Mouse (Mus musculus) CH12.LX (cell line): Measurements from ENCODE around the gene Xlr3b. TPM values are rescaled to one million over a fixed set of nuclear protein-coding genes. Genes with fewer than 3 reads are reported as not detected.
"Not testable (repeated sequence)": the region's sequence is repeated elsewhere in the genome, so short reads cannot be mapped to it uniquely, and the experiment has no call there.

Source experiments
- DNase-seq: peaks from one replicate; pipeline ENCODE4 v3.0.0-alpha.2; 2013; ENCODE audit errors: extremely low read depth
- H3K27ac ChIP-seq: 2 replicates; pipeline ENCODE4 v1.5.1; 2012; ENCODE audit warnings: low read depth, mild to moderate bottlenecking, control low read depth, moderate library complexity; ENCODE audit not compliant: insufficient read depth
- H3K27me3 ChIP-seq: replicated peaks from 2 replicates; pipeline ENCODE3; 2012; ENCODE audit warnings: inconsistent platforms
- H3K36me3 ChIP-seq, 2 experiments: replicated peaks in 1 of 2; 2 replicates each; pipeline versions ENCODE3 to v1.6.1; 2012; ENCODE audit warnings: inconsistent platforms in 1 of 2, low read length in 1 of 2, mild to moderate bottlenecking in 1 of 2, mixed read lengths in 1 of 2, moderate library complexity in 1 of 2; ENCODE audit not compliant: control insufficient read depth in 1 of 2, insufficient read depth in 1 of 2
- H3K4me1 ChIP-seq, 2 experiments: 2 replicates each; pipeline ENCODE4 v1.6.1; 2012; ENCODE audit warnings: inconsistent platforms in 1 of 2, moderate library complexity in 1 of 2; ENCODE audit not compliant: insufficient read depth in 2 of 2, control insufficient read depth in 1 of 2
- H3K4me2 ChIP-seq: 2 replicates; pipeline ENCODE4 v1.6.1; 2012; ENCODE audit warnings: low read depth, mild to moderate bottlenecking, control low read depth; ENCODE audit not compliant: poor library complexity, insufficient read depth, severe bottlenecking
- H3K4me3 ChIP-seq, 3 experiments: fragments of 150-350 bp in 1 of 3; sonication (generic) in 1 of 3; replicated peaks in 1 of 3; 2 replicates each; pipeline versions ENCODE3 to v1.5.1; 2011 to 2012; ENCODE audit warnings: low read depth in 2 of 3, low read length in 2 of 3, mild to moderate bottlenecking in 2 of 3, moderate library complexity in 2 of 3, control low read depth in 1 of 3, improper control_type of control experiment in 1 of 3, inconsistent platforms in 1 of 3, mixed read lengths in 1 of 3; ENCODE audit not compliant: poor library complexity in 1 of 3
- H3K79me2 ChIP-seq: replicated peaks from 2 replicates; pipeline ENCODE4 v1.6.1; 2012; ENCODE audit warnings: mild to moderate bottlenecking, moderate library complexity; ENCODE audit not compliant: control insufficient read depth, poor library complexity, insufficient read depth, severe bottlenecking; ENCODE audit errors: extremely low read depth
- H3K9ac ChIP-seq: 2 replicates; pipeline ENCODE4 v1.6.1; 2012; ENCODE audit warnings: low read depth, mild to moderate bottlenecking, control low read depth, moderate library complexity; ENCODE audit not compliant: insufficient read depth
- H3K9me3 ChIP-seq: replicated peaks from 2 replicates; pipeline ENCODE3; 2012; ENCODE audit warnings: low read length, inconsistent platforms, mixed read lengths
- BHLHE40 ChIP-seq: IDR thresholded peaks from 2 replicates; pipeline ENCODE4 v1.6.1; 2011; ENCODE audit warnings: mild to moderate bottlenecking, low read depth, low read length, improper control_type of control experiment
- CHD2 ChIP-seq: IDR thresholded peaks from 2 replicates; pipeline ENCODE4 v1.6.1; 2011; ENCODE audit warnings: low read length, improper control_type of control experiment
- ELF1 ChIP-seq: IDR thresholded peaks from 2 replicates; pipeline ENCODE4 v1.6.1; 2014; ENCODE audit warnings: low read depth, mild to moderate bottlenecking, inconsistent platforms, low read length, improper control_type of control experiment
- EP300 ChIP-seq: IDR thresholded peaks from 2 replicates; pipeline ENCODE4 v1.6.1; 2011; ENCODE audit warnings: low read length, improper control_type of control experiment
- HCFC1 ChIP-seq: IDR thresholded peaks from 2 replicates; pipeline ENCODE4 v1.6.1; 2012; ENCODE audit warnings: low read depth, mild to moderate bottlenecking, inconsistent platforms, low read length, improper control_type of control experiment
- IRF4 ChIP-seq: IDR thresholded peaks from 2 replicates; pipeline ENCODE4 v1.6.1; 2014; ENCODE audit warnings: low read depth, mild to moderate bottlenecking, inconsistent platforms, low read length, improper control_type of control experiment
- JUN ChIP-seq: IDR thresholded peaks from 2 replicates; pipeline ENCODE4 v1.6.1; 2011; ENCODE audit warnings: low read depth, mild to moderate bottlenecking, low read length, improper control_type of control experiment, moderate library complexity; ENCODE audit not compliant: insufficient read depth
- MAFK ChIP-seq: IDR thresholded peaks from 2 replicates; pipeline ENCODE4 v1.6.1; 2011; ENCODE audit warnings: low read length, improper control_type of control experiment; ENCODE audit not compliant: insufficient replicate concordance
- MAX ChIP-seq: IDR thresholded peaks from 2 replicates; pipeline ENCODE4 v1.6.1; 2011; ENCODE audit warnings: low read length, improper control_type of control experiment
- MAZ ChIP-seq: IDR thresholded peaks from 2 replicates; pipeline ENCODE4 v1.6.1; 2012; ENCODE audit warnings: low read depth, mild to moderate bottlenecking, inconsistent platforms, low read length, improper control_type of control experiment, moderate library complexity
- MEF2A ChIP-seq: IDR thresholded peaks from 2 replicates; pipeline ENCODE4 v1.6.1; 2014; ENCODE audit warnings: low read depth, mild to moderate bottlenecking, inconsistent platforms, low read length, improper control_type of control experiment, borderline replicate concordance
- NRF1 ChIP-seq: IDR thresholded peaks from 2 replicates; pipeline ENCODE4 v1.6.1; 2014; ENCODE audit warnings: low read depth, mild to moderate bottlenecking, inconsistent platforms, low read length, improper control_type of control experiment, moderate library complexity
- PAX5 ChIP-seq: IDR thresholded peaks from 2 replicates; pipeline ENCODE4 v1.6.1; 2012; ENCODE audit warnings: low read length, inconsistent platforms, mixed read lengths
- POLR2A ChIP-seq: IDR thresholded peaks from 2 replicates; pipeline ENCODE4 v1.6.1; 2011; ENCODE audit warnings: low read depth, mild to moderate bottlenecking, improper control_type of control experiment, low read length
- POLR2AphosphoS2 ChIP-seq: IDR thresholded peaks from 2 replicates; pipeline ENCODE4 v1.6.1; 2011; ENCODE audit warnings: low read depth, low read length, improper control_type of control experiment
- RAD21 ChIP-seq: IDR thresholded peaks from 2 replicates; pipeline ENCODE4 v1.6.1; 2011; ENCODE audit warnings: low read depth, mild to moderate bottlenecking, low read length, improper control_type of control experiment, moderate library complexity
- SIN3A ChIP-seq: IDR thresholded peaks from 2 replicates; pipeline ENCODE4 v1.6.1; 2012; ENCODE audit warnings: low read length, improper control_type of control experiment, inconsistent platforms
- TBP ChIP-seq: conservative IDR thresholded peaks from 2 replicates; pipeline ENCODE4 v1.6.1; 2011; ENCODE audit warnings: low read depth, low read length, improper control_type of control experiment
- UBTF ChIP-seq: IDR thresholded peaks from 2 replicates; pipeline ENCODE4 v1.6.1; 2012; ENCODE audit warnings: low read depth, mild to moderate bottlenecking, inconsistent platforms, low read length, improper control_type of control experiment, moderate library complexity
- USF1 ChIP-seq: IDR thresholded peaks from 2 replicates; pipeline ENCODE4 v1.6.1; 2014; ENCODE audit warnings: low read depth, mild to moderate bottlenecking, inconsistent platforms, low read length, improper control_type of control experiment
- USF2 ChIP-seq: conservative IDR thresholded peaks from 2 replicates; pipeline ENCODE4 v1.6.1; 2011; ENCODE audit warnings: low read depth, low read length, improper control_type of control experiment
- ZC3H11A ChIP-seq: IDR thresholded peaks from 2 replicates; pipeline ENCODE4 v1.6.1; 2012; ENCODE audit warnings: low read depth, mild to moderate bottlenecking, inconsistent platforms, low read length, improper control_type of control experiment
- dilution Hi-C: fragments of 300-500 bp; cut with MboI; formaldehyde crosslinking; loops from 2 replicates; pipeline ENCODE4 v1.14.3; 2020; ENCODE audit warnings: low sequenced_read_pairs; ENCODE audit not compliant: extremely low pct_unique_long_range_greater_than_20kb, extremely low pct_ligation_motif_present
- in situ Hi-C: fragments of 300-500 bp; cut with MboI; formaldehyde crosslinking; loops from 3 replicates; pipeline ENCODE4 v1.14.3; 2019; ENCODE audit warnings: low sequenced_read_pairs, low pct_ligation_motif_present, low pct_unique_long_range_greater_than_20kb, mixed read lengths
- polyA plus RNA-seq: library from polyadenylated mRNA; unstranded; fragments of >175 nt; gene quantifications from 2 replicates; pipeline ENCODE4 v1.2.1, GENCODE M21; 2012; ENCODE audit warnings: low read depth; ENCODE audit not compliant: insufficient read length
- total RNA-seq, 2 experiments: library from RNA; depleted of rRNA; stranded (reverse); fragments of 300-350 nt in 1 of 2; fragments of >200 nt in 1 of 2; gene quantifications; 2 replicates each; pipeline ENCODE4 v1.2.3; 2012 to 2014

Gene Xlr3b
- total and polyA plus RNA-seq, 3 experiments = 1.8 to 3.1 (median 2.3) TPM

DNA sequence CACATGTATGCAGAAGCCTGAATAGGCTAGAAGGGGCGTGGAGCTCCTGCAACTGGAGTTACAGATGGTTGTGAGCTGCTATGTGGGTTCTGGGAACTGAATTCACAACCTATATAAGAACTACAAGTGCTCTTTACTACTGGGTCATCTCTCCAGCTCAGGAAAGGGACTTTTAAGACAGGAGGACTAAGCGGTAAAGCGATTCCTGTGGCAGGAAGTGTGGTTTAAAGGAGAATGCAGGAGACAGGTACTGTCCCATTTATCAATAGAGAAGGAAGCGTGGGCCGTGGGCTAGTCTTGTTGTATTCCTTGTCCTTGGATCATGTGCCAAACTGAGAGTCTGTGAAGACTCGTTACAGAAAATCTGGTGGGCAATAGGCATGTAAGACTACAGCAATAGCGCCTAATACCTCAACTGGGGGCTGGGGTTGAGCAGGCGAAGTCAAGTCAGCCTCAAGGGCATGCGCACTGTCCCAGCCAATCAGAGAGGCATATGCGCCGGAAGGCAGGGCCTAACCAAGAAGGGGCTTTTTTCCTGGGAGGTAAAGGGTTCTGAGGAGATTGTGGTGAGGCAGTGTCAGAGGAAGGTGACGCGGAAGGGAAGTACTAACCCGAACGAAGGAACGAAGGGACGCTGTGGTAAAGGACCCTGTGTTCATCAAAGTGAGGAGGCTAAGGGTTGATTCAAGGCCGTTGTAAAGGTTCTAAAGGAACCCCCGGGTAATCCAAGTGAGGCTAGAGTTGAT, 22.0 kb downstream of the Xlr3b start, which contains the start of gene Xlr4b:
Xlr4b (plus strand) TSS at position 515 of the 746 bp plus-strand sequence.
- H3K36me3 ChIP-seq, H3K27me3 ChIP-seq, DNase-seq, H3K27ac ChIP-seq, H3K9me3 ChIP-seq, H3K79me2 ChIP-seq, H3K9ac ChIP-seq, H3K4me1 ChIP-seq, in situ Hi-C loops: not testable (repeated sequence)
- Histone ChIP-seq H3K4me2 (peak within 1 kb of the TSS; percentile 67), H3K4me3 (peak within 1 kb of the TSS; percentile 35 to 60 (median 41))
- TF ChIP-seq NRF1 = peak; percentile 70
- peak; percentile 25; the same call in 1 of the 2 replicates for TF ChIP-seq POLR2A
- TF ChIP-seq, all 38 proteins: peak for 2; not testable (repeated sequence) for 36
- dilution Hi-C loops = not testable (repeated sequence)

- Histone ChIP-seq H3K27ac (no peak overlapping the region), H3K36me3 (no peaks in the 10 kb centered on the region), H3K9ac (no peak overlapping the region), H3K4me1 (no peaks in the 10 kb centered on the region), H3K79me2 (no peaks in the 10 kb centered on the region), H3K27me3 (no peaks in the 10 kb centered on the region), H3K4me2 (no peak overlapping the region), H3K9me3 (no peaks in the 10 kb centered on the region), H3K4me3 (no peak overlapping the region)
- dilution Hi-C loops (no loop called here), in situ Hi-C loops (loop anchor here (25.0 kb wide), 1 partner anchor 187 kb away; the partner anchor contains the start of gene Zfp92)
- no peak for DNase-seq
- TF ChIP-seq HCFC1 (no peak), MAZ (no peak), POLR2AphosphoS2 (no peak), PAX5 (no peak), MAX (no peak), TBP (peak; percentile 57; the same call in 1 of the 2 replicates), NRF1 (no peak), ELF1 (no peak)
Observed at GRCm38 (mm10) chrX:73225365-73225764, 33.4 kb downstream of the Xlr3b start.

GRCm38 (mm10) chrX:73227914-73228605, 36.1 kb downstream of the Xlr3b start, which contains the start of gene F8a:
Gene F8a (plus strand): TSS chrX:73228291.
- peak within 1 kb of the TSS; percentile 68 for H3K9ac ChIP-seq
- peak; percentile 79 for DNase-seq
- no peaks in the 10 kb centered on the region for H3K9me3 ChIP-seq
- H3K27ac ChIP-seq = peak within 1 kb of the TSS; percentile 91
- H3K4me2 ChIP-seq = peak within 1 kb of the TSS; percentile 87
- H3K4me3 ChIP-seq = peak within 1 kb of the TSS; percentile 48 to 87 (median 70)
- H3K27me3 ChIP-seq = no peaks in the 10 kb centered on the region
- H3K79me2 ChIP-seq = no peaks in the 10 kb centered on the region
- dilution Hi-C loops = no loop called here
- in situ Hi-C loops = loop anchor here (25.0 kb wide), 1 partner anchor 184 kb away; the partner anchor contains the start of gene Zfp92
- H3K4me1 ChIP-seq = no peaks in the 10 kb centered on the region
- no peaks in the 10 kb centered on the region for H3K36me3 ChIP-seq
- no peak for TF ChIP-seq MAFK
- no peak for TF ChIP-seq UBTF
- TF ChIP-seq USF1 = no peak
- TF ChIP-seq PAX5 = no peak
- no peak for TF ChIP-seq CHD2
- TF ChIP-seq MEF2A = no peak; the same call in 1 of the 2 replicates
- no peak for TF ChIP-seq IRF4
- TF ChIP-seq BHLHE40 = no peak
- no peak for TF ChIP-seq USF2
- 0 out of 2 replicates have a peak, but pooled peaks have one; percentile 5 for TF ChIP-seq NRF1
- peak; percentile 59; the same call in 1 of the 2 replicates for TF ChIP-seq TBP
- no peak for TF ChIP-seq SIN3A
- no peak for TF ChIP-seq ZC3H11A
- no peak for TF ChIP-seq RAD21
- no peak for TF ChIP-seq JUN
- peak; percentile 69 for TF ChIP-seq POLR2A
- no peak for TF ChIP-seq MAZ
- TF ChIP-seq EP300 = no peak
